8 mouse cellular contexts compared by ENCODE assay signal in the genomic region with DNA sequence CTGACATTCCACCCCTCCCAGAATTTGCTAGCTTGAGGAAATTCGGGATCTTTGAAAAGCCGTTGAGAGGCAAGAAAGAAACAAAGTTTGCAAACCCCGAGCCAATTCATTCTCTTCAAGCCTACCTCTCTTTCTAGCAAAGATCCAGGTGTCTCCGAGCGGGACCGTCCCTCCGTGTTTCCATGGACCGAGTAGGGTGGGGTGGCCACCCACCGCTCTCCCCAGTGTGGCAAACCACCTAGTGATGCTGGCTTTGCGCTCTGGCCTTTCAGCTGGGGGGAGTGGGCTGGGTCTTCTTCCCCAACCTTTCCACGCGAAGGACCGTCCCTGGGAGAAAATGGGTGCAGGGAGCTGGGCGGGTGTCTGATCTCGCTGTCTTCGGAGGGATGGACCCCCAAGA. TPM values are rescaled to one million over a fixed set of nuclear protein-coding genes. Genes with fewer than 3 reads are reported as not detected.
A peak's percentile ranks its signal among the peaks of the same experiment; 100 is the strongest.
DNase-seq lines count a peak whose midpoint lies in the region; ATAC-seq and TF ChIP-seq lines count a peak whose summit lies in the region.

No protein-coding gene starts in this region.

- peak; percentile 18 for ATAC-seq in lung, postnatal 0 days
- no peak; the same call in 1 of the 2 replicates for ATAC-seq in hindbrain, embryonic 13.5 days (ENCODE audit: low FRiP score)
- ATAC-seq in midbrain, embryonic 14.5 days (ENCODE audit: low FRiP score, low TSS enrichment): no peak

- WGBS in cerebellum, adult 2 months: 1% methylated on average over 16 of the region's 16 CpGs
- WGBS in lung, postnatal 0 days: under 1% methylated on average over 16 of the region's 16 CpGs
- WGBS in hindbrain, embryonic 13.5 days: 0% methylated on average over 16 of the region's 16 CpGs
- under 1% methylated on average over 16 of the region's 16 CpGs for WGBS in midbrain, embryonic 14.5 days

- H3K9me3 ChIP-seq in lung, postnatal 0 days (ENCODE audit: low read length): no peaks in the 10 kb centered on the region
- H3K9me3 ChIP-seq in hindbrain, embryonic 13.5 days: no peaks in the 10 kb centered on the region
- no peaks in the 10 kb centered on the region for H3K9me3 ChIP-seq in midbrain, embryonic 14.5 days (ENCODE audit: control insufficient read depth, low read length)

- H3K4me2 ChIP-seq in lung, postnatal 0 days (replicated peaks; ENCODE audit: low read depth, low read length): peak overlapping the region; percentile 89
- H3K4me2 ChIP-seq in hindbrain, embryonic 13.5 days: peak overlapping the region; percentile 83
- peak overlapping the region; percentile 75 for H3K4me2 ChIP-seq in midbrain, embryonic 14.5 days (ENCODE audit: low read length)

- H3K36me3 ChIP-seq in lung, postnatal 0 days (ENCODE audit: insufficient read depth, low read length): no peaks in the 10 kb centered on the region
- no peaks in the 10 kb centered on the region for H3K36me3 ChIP-seq in hindbrain, embryonic 13.5 days
- no peaks in the 10 kb centered on the region for H3K36me3 ChIP-seq in midbrain, embryonic 14.5 days (ENCODE audit: control insufficient read depth, insufficient read depth, low read length)

- TF ChIP-seq EP300 in lung, postnatal 0 days (IDR thresholded peaks at IDR 0.05): no peak

- no peak for DNase-seq in cerebellum, adult 2 months
- no peak for DNase-seq in cerebellum, adult 18-20 months
- DNase-seq in lung, postnatal 0 days (ENCODE audit: low spot score): peak; percentile 23
- DNase-seq in lung, postnatal 25 days (ENCODE audit: low spot score): no peak
- no peak for DNase-seq in midbrain, embryonic 14.5 days
- DNase-seq in thymus, adult 18-20 months: no peak
- no peak for DNase-seq in urinary bladder, postnatal 25 days (ENCODE audit: low spot score)

- peak overlapping the region; percentile 41; the same call in 1 of the 2 replicates for H3K9ac ChIP-seq in lung, postnatal 0 days (replicated peaks; ENCODE audit: low read depth)
- peak overlapping the region; percentile 69 for H3K9ac ChIP-seq in hindbrain, embryonic 13.5 days
- peak overlapping the region; percentile 31 for H3K9ac ChIP-seq in midbrain, embryonic 14.5 days (replicated peaks; ENCODE audit: low read length)

- peak overlapping the region; percentile 69 for H3K4me3 ChIP-seq in cerebellum, adult 2 months (replicated peaks; ENCODE audit: insufficient read depth, low read depth, low read length)
- H3K4me3 ChIP-seq in lung, postnatal 0 days (ENCODE audit: low read depth, low read length): peak overlapping the region; percentile 59
- H3K4me3 ChIP-seq in hindbrain, embryonic 13.5 days: peak overlapping the region; percentile 53
- peak overlapping the region; percentile 42 for H3K4me3 ChIP-seq in midbrain, embryonic 14.5 days (replicated peaks; ENCODE audit: low read depth, low read length)

- TF ChIP-seq CTCF in cerebellum, adult 2 months (IDR thresholded peaks at IDR 0.05; ENCODE audit: borderline replicate concordance, insufficient read depth, low read depth, low read length): no peak
- no peak for TF ChIP-seq CTCF in lung, postnatal 0 days (IDR thresholded peaks at IDR 0.05)

- H3K27me3 ChIP-seq in cerebellum, adult 2 months (ENCODE audit: control insufficient read depth, insufficient read depth, low read length): no peaks in the 10 kb centered on the region
- no peaks in the 10 kb centered on the region for H3K27me3 ChIP-seq in lung, postnatal 0 days (replicated peaks; ENCODE audit: insufficient read depth, low read length)
- H3K27me3 ChIP-seq in hindbrain, embryonic 13.5 days: peaks cover 14% of the 10 kb centered on the region; the same call in 1 of the 2 replicates
- H3K27me3 ChIP-seq in midbrain, embryonic 14.5 days (ENCODE audit: control insufficient read depth, insufficient read depth, low read length): no peaks in the 10 kb centered on the region

- no peak overlapping the region for H3K27ac ChIP-seq in cerebellum, adult 2 months (ENCODE audit: insufficient read depth, low read length)
- H3K27ac ChIP-seq in lung, postnatal 0 days (ENCODE audit: low read length): peak overlapping the region; percentile 72
- H3K27ac ChIP-seq in hindbrain, embryonic 13.5 days: 0 out of 2 replicates have a peak overlapping the region, but pooled peaks have one; percentile 12
- H3K27ac ChIP-seq in midbrain, embryonic 14.5 days (replicated peaks; ENCODE audit: low read depth, low read length): no peak overlapping the region

- no peak for TF ChIP-seq POLR2A in cerebellum, adult 2 months (IDR thresholded peaks at IDR 0.05; ENCODE audit: borderline replicate concordance, insufficient read depth, low read length)

- peaks cover 9% of the 10 kb centered on the region; the same call in 1 of the 2 replicates for H3K4me1 ChIP-seq in cerebellum, adult 2 months (ENCODE audit: control insufficient read depth, insufficient read depth, low read length)
- peaks cover 21% of the 10 kb centered on the region; the same call in 1 of the 2 replicates for H3K4me1 ChIP-seq in lung, postnatal 0 days (ENCODE audit: insufficient read depth, low read depth, low read length)
- H3K4me1 ChIP-seq in hindbrain, embryonic 13.5 days (replicated peaks): peaks cover 46% of the 10 kb centered on the region
- H3K4me1 ChIP-seq in midbrain, embryonic 14.5 days (ENCODE audit: control insufficient read depth, insufficient read depth, low read length): peaks cover 33% of the 10 kb centered on the region

RNA-seq across cellular contexts. Expression of a gene that starts 0.3 kb away (rescaled TPM):
- 18.7 and 19.8 TPM in 2 replicates for polyA plus RNA-seq in cerebellum, adult 2 months (2012; rRNA removed)
- polyA plus RNA-seq in lung, postnatal 0 days (2015; fragmentation: Nextera tagmentation; extraction: Ambion mirVana): 7.8 and 8.5 TPM in 2 replicates
- 12.1 and 13.1 TPM in 2 replicates for polyA plus RNA-seq in hindbrain, embryonic 13.5 days (2015; fragmentation: Nextera tagmentation; extraction: Ambion mirVana)
- polyA plus RNA-seq in midbrain, embryonic 14.5 days (2014; fragmentation: Nextera tagmentation; extraction: Ambion mirVana): 14.1 and 15.6 TPM in 2 replicates

Comparison
In these comparisons a context has a peak if more than half of its experiments do, and no peak if none do; other contexts are left out.
1. H3K27ac ChIP-seq: peak in lung, postnatal 0 days (single experiment) and hindbrain, embryonic 13.5 days (single experiment); none in cerebellum, adult 2 months (single experiment) and midbrain, embryonic 14.5 days (single experiment).
2. Peak in every context shown above with its lines, with median percentiles within 50 percentile points of each other: H3K4me3 ChIP-seq, H3K4me2 ChIP-seq and H3K9ac ChIP-seq.